In genomic region chr11:88099599-88100023, GRCm38 (mm10) we compare ENCODE assay signal across 8 mouse cellular contexts. TPM values are rescaled to one million over a fixed set of nuclear protein-coding genes. Genes with fewer than 3 reads are reported as not detected.
DNase-seq lines count a peak whose midpoint lies in the region; ATAC-seq and TF ChIP-seq lines count a peak whose summit lies in the region.

No protein-coding gene starts in this region.

- in situ Hi-C loops in CH12.LX (cut with MboI; ENCODE audit: low pct_ligation_motif_present, low pct_unique_long_range_greater_than_20kb, low sequenced_read_pairs) = no loop called here

- no peak for TF ChIP-seq POLR2A in CH12.LX (IDR thresholded peaks at IDR 0.05; ENCODE audit: low read depth, low read length)

- ATAC-seq in embryonic facial prominence, embryonic 14.5 days (ENCODE audit: low read depth) = peak; percentile 55; the same call in 1 of the 2 replicates
- peak; percentile 68 for ATAC-seq in heart, embryonic 14.5 days (ENCODE audit: insufficient number of reproducible peaks, insufficient read depth, low FRiP score, low read depth)
- peak; percentile 71 for ATAC-seq in lung, embryonic 15.5 days (ENCODE audit: borderline replicate concordance, extremely low read depth, low FRiP score, low TSS enrichment)

- peak overlapping the region; percentile 18; the same call in 1 of the 2 replicates for H3K9ac ChIP-seq in CH12.LX (ENCODE audit: insufficient read depth, low read depth)
- H3K9ac ChIP-seq in embryonic facial prominence, embryonic 14.5 days (ENCODE audit: low read depth, low read length) = peak overlapping the region; percentile 96
- H3K9ac ChIP-seq in heart, embryonic 14.5 days (ENCODE audit: low read length) = peak overlapping the region; percentile 98
- H3K9ac ChIP-seq in lung, embryonic 15.5 days = peak overlapping the region; percentile 87

- H3K36me3 ChIP-seq in CH12.LX (replicated peaks in 1 of 2; ENCODE audit: control insufficient read depth in 1 of 2, insufficient read depth in 1 of 2, low read length in 1 of 2) = no peaks in the 10 kb centered on the region
- H3K36me3 ChIP-seq in embryonic facial prominence, embryonic 14.5 days (ENCODE audit: control insufficient read depth, insufficient read depth, low read length) = no peaks in the 10 kb centered on the region
- H3K36me3 ChIP-seq in heart, embryonic 14.5 days (ENCODE audit: control insufficient read depth, insufficient read depth, low read length) = no peaks in the 10 kb centered on the region
- no peaks in the 10 kb centered on the region for H3K36me3 ChIP-seq in lung, embryonic 15.5 days

- H3K9me3 ChIP-seq in CH12.LX (replicated peaks; ENCODE audit: low read length) = no peaks in the 10 kb centered on the region
- H3K9me3 ChIP-seq in embryonic facial prominence, embryonic 14.5 days (ENCODE audit: control insufficient read depth, low read length) = no peaks in the 10 kb centered on the region
- no peaks in the 10 kb centered on the region for H3K9me3 ChIP-seq in heart, embryonic 14.5 days (ENCODE audit: control insufficient read depth, low read length)
- H3K9me3 ChIP-seq in lung, embryonic 15.5 days = no peaks in the 10 kb centered on the region

- TF ChIP-seq RAD21 in CH12.LX (IDR thresholded peaks at IDR 0.05; ENCODE audit: low read depth, low read length) = no peak

- WGBS in embryonic facial prominence, embryonic 14.5 days = 0% methylated on average over 11 of the region's 38 CpGs
- WGBS in heart, embryonic 14.5 days = 0% methylated on average over 36 of the region's 38 CpGs
- WGBS in lung, embryonic 15.5 days = under 1% methylated on average over 38 of the region's 38 CpGs

- H3K4me1 ChIP-seq in CH12.LX (ENCODE audit: control insufficient read depth in 1 of 2, insufficient read depth in 2 of 2) = peaks cover 20 to 35% of the 10 kb centered on the region in 2 experiments
- H3K4me1 ChIP-seq in embryonic facial prominence, embryonic 14.5 days (ENCODE audit: control insufficient read depth, insufficient read depth, low read length) = peaks cover 28% of the 10 kb centered on the region
- peaks cover 24 to 30% of the 10 kb centered on the region in 2 experiments for H3K4me1 ChIP-seq in heart, embryonic 14.5 days (ENCODE audit: control insufficient read depth in 2 of 2, insufficient read depth in 2 of 2, low read length in 2 of 2)
- peaks cover 39% of the 10 kb centered on the region for H3K4me1 ChIP-seq in lung, embryonic 15.5 days

- no peaks in the 10 kb centered on the region for H3K79me2 ChIP-seq in CH12.LX (replicated peaks; ENCODE audit: control insufficient read depth, extremely low read depth, insufficient read depth, poor library complexity, severe bottlenecking)

- TF ChIP-seq EP300 in CH12.LX (IDR thresholded peaks at IDR 0.05; ENCODE audit: low read length) = no peak

- peaks cover 81% of the 10 kb centered on the region for H3K27me3 ChIP-seq in CH12.LX (replicated peaks)
- no peaks in the 10 kb centered on the region for H3K27me3 ChIP-seq in embryonic facial prominence, embryonic 14.5 days (replicated peaks; ENCODE audit: control insufficient read depth, insufficient read depth, low read length)
- H3K27me3 ChIP-seq in heart, embryonic 14.5 days (ENCODE audit: control insufficient read depth, insufficient read depth, low read length) = no peaks in the 10 kb centered on the region
- H3K27me3 ChIP-seq in lung, embryonic 15.5 days = no peaks in the 10 kb centered on the region

- no peak for TF ChIP-seq CTCF in CH12.LX (conservative IDR thresholded peaks at IDR 0.05 in 1 of 2, IDR thresholded peaks at IDR 0.05 in 1 of 2; ENCODE audit: low read depth in 2 of 2, low read length in 2 of 2)

- dilution Hi-C loops in CH12.LX (cut with MboI; ENCODE audit: extremely low pct_ligation_motif_present, extremely low pct_unique_long_range_greater_than_20kb, low sequenced_read_pairs) = no loop called here

- H3K4me2 ChIP-seq in CH12.LX (ENCODE audit: insufficient read depth, low read depth, poor library complexity, severe bottlenecking) = peak overlapping the region; percentile 100
- peak overlapping the region; percentile 90 for H3K4me2 ChIP-seq in embryonic facial prominence, embryonic 14.5 days (ENCODE audit: low read depth, low read length)
- peak overlapping the region; percentile 92 for H3K4me2 ChIP-seq in heart, embryonic 14.5 days (ENCODE audit: low read length)
- H3K4me2 ChIP-seq in lung, embryonic 15.5 days = peak overlapping the region; percentile 93

- DNase-seq in CH12.LX (ENCODE audit: extremely low read depth) = no peak
- DNase-seq in adrenal gland, postnatal 10 days = peak; percentile 86
- DNase-seq in embryonic facial prominence, embryonic 14.5 days (ENCODE audit: low spot score) = peak; percentile 80
- peak; percentile 94 for DNase-seq in kidney, postnatal 10 days
- peak; percentile 56 to 70 for DNase-seq in right cerebral cortex, postnatal 10 days (ENCODE audit: low spot score in 2 of 2)
- DNase-seq in yolk sac, embryonic 10.5 days (ENCODE audit: low spot score) = peak; percentile 69

- H3K27ac ChIP-seq in CH12.LX (ENCODE audit: insufficient read depth, low read depth) = no peak overlapping the region
- H3K27ac ChIP-seq in embryonic facial prominence, embryonic 14.5 days (replicated peaks; ENCODE audit: low read depth, low read length) = peak overlapping the region; percentile 92
- peak overlapping the region; percentile 91 to 95 for H3K27ac ChIP-seq in heart, embryonic 14.5 days (replicated peaks in 1 of 2; ENCODE audit: control insufficient read depth in 1 of 2, insufficient read depth in 1 of 2, low read depth in 2 of 2, low read length in 2 of 2)
- peak overlapping the region; percentile 90 for H3K27ac ChIP-seq in lung, embryonic 15.5 days

- H3K4me3 ChIP-seq in CH12.LX (replicated peaks in 1 of 3; ENCODE audit: low read depth in 2 of 3, low read length in 2 of 3, poor library complexity in 1 of 3) = peak overlapping the region in 2 of 3 experiments; percentile 49 to 63
- H3K4me3 ChIP-seq in embryonic facial prominence, embryonic 14.5 days (ENCODE audit: low read depth, low read length) = peak overlapping the region; percentile 85
- H3K4me3 ChIP-seq in heart, embryonic 14.5 days (ENCODE audit: control insufficient read depth in 1 of 2, insufficient read depth in 1 of 2, low read depth in 1 of 2, low read length in 2 of 2) = peak overlapping the region; percentile 87 to 95
- H3K4me3 ChIP-seq in lung, embryonic 15.5 days = peak overlapping the region; percentile 88

TF ChIP-seq in CH12.LX, 34 proteins besides CTCF, POLR2A, EP300 and RAD21:
- 0 out of 2 replicates have a peak, but pooled peaks have one; percentile 18 for TF ChIP-seq IRF4 (IDR thresholded peaks at IDR 0.05; ENCODE audit: low read depth, low read length)
- no peak for TF ChIP-seq RCOR1 (conservative IDR thresholded peaks at IDR 0.05; ENCODE audit: low read depth, low read length)
- peak; percentile 33; the same call in 1 of the 2 replicates for TF ChIP-seq MAZ (IDR thresholded peaks at IDR 0.05; ENCODE audit: low read depth, low read length)
- 0 out of 2 replicates have a peak, but pooled peaks have one; percentile 3 for TF ChIP-seq NRF1 (IDR thresholded peaks at IDR 0.05; ENCODE audit: low read depth, low read length)

RNA-seq across cellular contexts. Expression of gene Cuedc1, which starts 1.8 kb away (rescaled TPM):
- total RNA-seq in CH12.LX (2012; rRNA removed) (0.34 and 0.47 TPM in 2 replicates), CH12.LX (2014; rRNA removed) (0.18 and 0.20 TPM in 2 replicates)
- 0.51 and 0.76 TPM in 2 replicates for polyA plus RNA-seq in CH12.LX (2012; ENCODE audit: insufficient read length, low read depth)
- 10 to 100 TPM; 32.4 to 43.1 TPM for total RNA-seq in adrenal gland, postnatal 10 days (2021)
- polyA plus RNA-seq in embryonic facial prominence, embryonic 14.5 days (2014; fragmentation: Nextera tagmentation; extraction: Ambion mirVana) = 17.4 and 17.7 TPM in 2 replicates
- 14.3 and 17.0 TPM in 2 replicates for polyA plus RNA-seq in heart, embryonic 14.5 days (2014; fragmentation: Nextera tagmentation; extraction: Ambion mirVana)
- 17.7 and 19.7 TPM in 2 replicates for polyA plus RNA-seq in lung, embryonic 15.5 days (2015; fragmentation: Nextera tagmentation; extraction: Ambion mirVana)

RNA-seq across cellular contexts. Expression of gene Vezf1, which starts 31.5 kb away (rescaled TPM):
- total RNA-seq in CH12.LX (2012; rRNA removed) = 5.6 and 7.4 TPM in 2 replicates
- 8.3 and 9.8 TPM in 2 replicates for total RNA-seq in CH12.LX (2014; rRNA removed)
- polyA plus RNA-seq in CH12.LX (2012; ENCODE audit: insufficient read length, low read depth) = 10.1 and 11.4 TPM in 2 replicates
- total RNA-seq in adrenal gland, postnatal 10 days (2021) = 10 to 100 TPM; 37.8 to 41.3 TPM
- polyA plus RNA-seq in embryonic facial prominence, embryonic 14.5 days (2014; fragmentation: Nextera tagmentation; extraction: Ambion mirVana) = 35.3 and 36.6 TPM in 2 replicates
- 23.9 and 26.2 TPM in 2 replicates for polyA plus RNA-seq in heart, embryonic 14.5 days (2014; fragmentation: Nextera tagmentation; extraction: Ambion mirVana)
- 37.7 and 39.7 TPM in 2 replicates for polyA plus RNA-seq in lung, embryonic 15.5 days (2015; fragmentation: Nextera tagmentation; extraction: Ambion mirVana)

RNA-seq across cellular contexts. Expression of gene Srsf1, which starts 52.4 kb away (rescaled TPM):
- total RNA-seq in CH12.LX (2012; rRNA removed) (416 and 617 TPM in 2 replicates), CH12.LX (2014; rRNA removed) (812 and 852 TPM in 2 replicates)
- 705 and 730 TPM in 2 replicates for polyA plus RNA-seq in CH12.LX (2012; ENCODE audit: insufficient read length, low read depth)
- total RNA-seq in adrenal gland, postnatal 10 days (2021) = 100 to 1,000 TPM; 198 to 256 TPM
- 291 and 327 TPM in 2 replicates for polyA plus RNA-seq in embryonic facial prominence, embryonic 14.5 days (2014; fragmentation: Nextera tagmentation; extraction: Ambion mirVana)
- polyA plus RNA-seq in heart, embryonic 14.5 days (2014; fragmentation: Nextera tagmentation; extraction: Ambion mirVana) = 192 and 199 TPM in 2 replicates
- 308 and 313 TPM in 2 replicates for polyA plus RNA-seq in lung, embryonic 15.5 days (2015; fragmentation: Nextera tagmentation; extraction: Ambion mirVana)

Comparison
In these comparisons a context has a peak if more than half of its experiments do, and no peak if none do; other contexts are left out.
1. H3K9ac ChIP-seq: peak in every context shown above with its lines; median percentile 98 in heart, embryonic 14.5 days; 96 in embryonic facial prominence, embryonic 14.5 days; 87 in lung, embryonic 15.5 days; 18 in CH12.LX.